Mouse (Mus musculus) MEL (cell line): ENCODE measurements around the gene Pfkm. TPM values are rescaled to one million over a fixed set of nuclear protein-coding genes. Genes with fewer than 3 reads are reported as not detected.

Experiments used
- DNase-seq: peaks from one replicate; pipeline ENCODE4 v3.0.0; 2011; ENCODE audit warnings: low read depth, low spot score
- H3K27ac ChIP-seq: 2 replicates; pipeline ENCODE4 v1.5.1; 2012; ENCODE audit warnings: low read depth, mild to moderate bottlenecking, control low read depth, low read length, moderate library complexity; ENCODE audit not compliant: control insufficient read depth
- H3K27me3 ChIP-seq, 2 experiments: fragments of 150-350 bp in 1 of 2; sonication (generic) in 1 of 2; 2 replicates each; pipeline ENCODE4 v1.6.1; 2012; ENCODE audit warnings: low read length in 2 of 2, mild to moderate bottlenecking in 2 of 2, improper control_type of control experiment in 1 of 2, moderate library complexity in 1 of 2; ENCODE audit not compliant: insufficient read depth in 2 of 2, control insufficient read depth in 1 of 2
- H3K36me3 ChIP-seq, 2 experiments: 2 replicates each; pipeline ENCODE4 v1.6.1; 2012 to 2014; ENCODE audit warnings: low read length in 2 of 2, improper control_type of control experiment in 1 of 2, inconsistent platforms in 1 of 2, mild to moderate bottlenecking in 1 of 2; ENCODE audit not compliant: insufficient read depth in 2 of 2, control insufficient read depth in 1 of 2
- H3K4me1 ChIP-seq, 2 experiments: fragments of 150-350 bp in 1 of 2; sonication (generic) in 1 of 2; 2 replicates each; pipeline ENCODE4 v1.6.1; 2012; ENCODE audit warnings: low read length in 2 of 2, improper control_type of control experiment in 1 of 2, mild to moderate bottlenecking in 1 of 2; ENCODE audit not compliant: insufficient read depth in 2 of 2, control insufficient read depth in 1 of 2
- H3K4me3 ChIP-seq, 2 experiments: fragments of 150-350 bp in 1 of 2; sonication (generic) in 1 of 2; 2 replicates each; pipeline ENCODE4 v1.5.1; 2012; ENCODE audit warnings: low read depth in 2 of 2, low read length in 2 of 2, mild to moderate bottlenecking in 2 of 2, moderate library complexity in 2 of 2, control low read depth in 1 of 2, improper control_type of control experiment in 1 of 2; ENCODE audit not compliant: control insufficient read depth in 1 of 2, insufficient read depth in 1 of 2
- H3K79me2 ChIP-seq: 2 replicates; pipeline ENCODE4 v1.6.1; 2012; ENCODE audit warnings: mild to moderate bottlenecking, low read length, moderate library complexity; ENCODE audit not compliant: control insufficient read depth, poor library complexity, insufficient read depth
- H3K9ac ChIP-seq: 2 replicates; pipeline ENCODE4 v1.6.1; 2012; ENCODE audit warnings: low read depth, mild to moderate bottlenecking, control low read depth, low read length, moderate library complexity; ENCODE audit not compliant: control insufficient read depth, poor library complexity, severe bottlenecking
- H3K9me3 ChIP-seq: fragments of 150-350 bp; sonication (generic); replicated peaks from 2 replicates; pipeline ENCODE4 v1.6.1; 2012; ENCODE audit warnings: mild to moderate bottlenecking, low read length, improper control_type of control experiment, moderate library complexity; ENCODE audit not compliant: insufficient read depth
- BHLHE40 ChIP-seq: IDR thresholded peaks from 2 replicates; pipeline ENCODE4 v1.6.1; 2012; ENCODE audit warnings: low read depth, mild to moderate bottlenecking, inconsistent platforms, low read length, improper control_type of control experiment, borderline replicate concordance
- CTCF ChIP-seq, 3 experiments: IDR thresholded peaks in 2 of 3; conservative IDR thresholded peaks in 1 of 3; 2 replicates each; pipeline ENCODE4 v1.5.1; 2011 to 2012; ENCODE audit warnings: low read length in 3 of 3, low read depth in 2 of 3, mild to moderate bottlenecking in 2 of 3, improper control_type of control experiment in 1 of 3, inconsistent platforms in 1 of 3, mixed read lengths in 1 of 3, moderate library complexity in 1 of 3; ENCODE audit not compliant: control insufficient read depth in 1 of 3, insufficient read depth in 1 of 3, poor library complexity in 1 of 3, severe bottlenecking in 1 of 3
- EP300 ChIP-seq, 2 experiments: IDR thresholded peaks; 2 replicates each; pipeline ENCODE4 v1.6.1; 2011; ENCODE audit warnings: improper control_type of control experiment in 2 of 2, low read length in 2 of 2, low read depth in 1 of 2, mild to moderate bottlenecking in 1 of 2
- GABPA ChIP-seq: IDR thresholded peaks from 2 replicates; pipeline ENCODE4 v1.6.1; 2012; ENCODE audit warnings: low read depth, mild to moderate bottlenecking, inconsistent platforms, low read length, improper control_type of control experiment, moderate library complexity
- HCFC1 ChIP-seq: IDR thresholded peaks from 2 replicates; pipeline ENCODE4 v1.6.1; 2012; ENCODE audit warnings: low read depth, mild to moderate bottlenecking, inconsistent platforms, low read length, improper control_type of control experiment, moderate library complexity
- JUND ChIP-seq: IDR thresholded peaks from 2 replicates; pipeline ENCODE4 v1.6.1; 2011; ENCODE audit warnings: low read depth, mild to moderate bottlenecking, improper control_type of control experiment, low read length
- MAFK ChIP-seq: IDR thresholded peaks from 2 replicates; pipeline ENCODE4 v1.6.1; 2011; ENCODE audit warnings: low read depth, mild to moderate bottlenecking, low read length, improper control_type of control experiment, borderline replicate concordance
- MYB ChIP-seq: IDR thresholded peaks from 2 replicates; pipeline ENCODE4 v1.6.1; 2011; ENCODE audit warnings: mild to moderate bottlenecking, low read depth, low read length, improper control_type of control experiment
- MYC ChIP-seq: IDR thresholded peaks from 2 replicates; pipeline ENCODE4 v1.6.1; 2011; ENCODE audit warnings: low read depth, mild to moderate bottlenecking, low read length, improper control_type of control experiment, moderate library complexity
- POLR2AphosphoS5 ChIP-seq: IDR thresholded peaks from 2 replicates; pipeline ENCODE4 v1.6.1; 2012; ENCODE audit warnings: low read depth, borderline replicate concordance, mild to moderate bottlenecking, inconsistent platforms, low read length, moderate library complexity, mixed read lengths
- RAD21 ChIP-seq: IDR thresholded peaks from 2 replicates; pipeline ENCODE4 v1.6.1; 2011; ENCODE audit warnings: mild to moderate bottlenecking, low read depth, low read length, improper control_type of control experiment
- RCOR1 ChIP-seq: IDR thresholded peaks from 2 replicates; pipeline ENCODE4 v1.6.1; 2012; ENCODE audit warnings: low read depth, mild to moderate bottlenecking, inconsistent platforms, low read length, improper control_type of control experiment
- SIN3A ChIP-seq: IDR thresholded peaks from 2 replicates; pipeline ENCODE4 v1.6.1; 2012; ENCODE audit warnings: low read length, improper control_type of control experiment, inconsistent platforms
- SMC3 ChIP-seq: IDR thresholded peaks from 2 replicates; pipeline ENCODE4 v1.6.1; 2011; ENCODE audit warnings: low read depth, low read length, improper control_type of control experiment
- TCF12 ChIP-seq: IDR thresholded peaks from 2 replicates; pipeline ENCODE4 v1.6.1; 2014; ENCODE audit warnings: low read depth, mild to moderate bottlenecking, inconsistent platforms, low read length, improper control_type of control experiment, moderate library complexity
- UBTF ChIP-seq: IDR thresholded peaks from 2 replicates; pipeline ENCODE4 v1.6.1; 2012; ENCODE audit warnings: low read depth, mild to moderate bottlenecking, inconsistent platforms, low read length, improper control_type of control experiment, moderate library complexity, borderline replicate concordance; ENCODE audit not compliant: insufficient read depth
- USF1 ChIP-seq: IDR thresholded peaks from 2 replicates; pipeline ENCODE4 v1.6.1; 2014; ENCODE audit warnings: low read depth, mild to moderate bottlenecking, inconsistent platforms, low read length, improper control_type of control experiment, moderate library complexity
- USF2 ChIP-seq, 2 experiments: IDR thresholded peaks; 2 replicates each; pipeline ENCODE4 v1.6.1; 2011 to 2012; ENCODE audit warnings: improper control_type of control experiment in 2 of 2, low read length in 2 of 2, borderline replicate concordance in 1 of 2, inconsistent platforms in 1 of 2, low read depth in 1 of 2, mild to moderate bottlenecking in 1 of 2; ENCODE audit not compliant: insufficient read depth in 1 of 2
- ZC3H11A ChIP-seq: IDR thresholded peaks from 2 replicates; pipeline ENCODE4 v1.6.1; 2012; ENCODE audit warnings: low read depth, mild to moderate bottlenecking, inconsistent platforms, low read length, improper control_type of control experiment
- ZMIZ1 ChIP-seq: IDR thresholded peaks from 2 replicates; pipeline ENCODE4 v1.6.1; 2012; ENCODE audit warnings: low read depth, mild to moderate bottlenecking, inconsistent platforms, low read length, improper control_type of control experiment, moderate library complexity
- ZNF384 ChIP-seq: IDR thresholded peaks from 2 replicates; pipeline ENCODE4 v1.6.1; 2012; ENCODE audit warnings: low read depth, mild to moderate bottlenecking, inconsistent platforms, low read length, improper control_type of control experiment
- polyA plus RNA-seq, 2 experiments: library from polyadenylated mRNA; stranded (reverse) in 1 of 2; unstranded in 1 of 2; fragments of >175 nt in 1 of 2; fragments of >200 nt in 1 of 2; gene quantifications; 2 replicates each; pipeline versions ENCODE4 v1.2.1 to v1.2.4; 2012; ENCODE audit warnings: low replicate concordance in 2 of 2, low read depth in 1 of 2; ENCODE audit not compliant: insufficient read length in 2 of 2, insufficient read depth in 1 of 2, missing spikeins in 1 of 2
- total RNA-seq: library from RNA; depleted of rRNA; stranded (reverse); fragments of 300-350 nt; gene quantifications from 2 replicates; pipeline ENCODE4 v1.2.3, GENCODE M21; 2012

Gene Pfkm
- total and polyA plus RNA-seq, 3 experiments = 125 to 150 TPM; not detected in 1

GRCm38 (mm10) chr15:98167645-98168621, 75.5 kb downstream of the Pfkm start:
- Histone ChIP-seq H3K79me2 (no peaks in the 10 kb centered on the region), H3K27ac (no peak overlapping the region), H3K9ac (no peak overlapping the region), H3K4me1 (no peaks in the 10 kb centered on the region), H3K9me3 (no peaks in the 10 kb centered on the region), H3K36me3 (no peaks in the 10 kb centered on the region), H3K4me3 (no peak overlapping the region), H3K27me3 (peaks cover 31 to 49% of the 10 kb centered on the region in 2 experiments)
- DNase-seq = no peak
- TF ChIP-seq BHLHE40 (no peak), USF2 (IDR thresholded peaks at IDR 0.05; ENCODE audit: borderline replicate concordance in 1 of 2, insufficient read depth in 1 of 2, low read depth in 1 of 2, low read length in 2 of 2) (no peak), JUND (no peak), MYC (no peak), TCF12 (no peak), SIN3A (no peak), RCOR1 (no peak), MYB (no peak), CTCF (IDR thresholded peaks at IDR 0.05 in 2 of 3, conservative IDR thresholded peaks at IDR 0.05 in 1 of 3; ENCODE audit: control insufficient read depth in 1 of 3, insufficient read depth in 1 of 3, low read depth in 2 of 3, low read length in 3 of 3, poor library complexity in 1 of 3, severe bottlenecking in 1 of 3) (no peak), MAFK (no peak), RAD21 (no peak), GABPA (no peak), SMC3 (no peak)

- no peak overlapping the region for H3K27ac ChIP-seq
- H3K36me3 ChIP-seq = no peaks in the 10 kb centered on the region
- H3K9ac ChIP-seq = no peak overlapping the region
- H3K4me3 ChIP-seq = no peak overlapping the region
- TF ChIP-seq SIN3A (no peak), HCFC1 (no peak), MAFK (no peak), ZMIZ1 (no peak), EP300 (IDR thresholded peaks at IDR 0.05; ENCODE audit: low read depth in 1 of 2, low read length in 2 of 2) (no peak), CTCF (IDR thresholded peaks at IDR 0.05 in 2 of 3, conservative IDR thresholded peaks at IDR 0.05 in 1 of 3; ENCODE audit: control insufficient read depth in 1 of 3, insufficient read depth in 1 of 3, low read depth in 2 of 3, low read length in 3 of 3, poor library complexity in 1 of 3, severe bottlenecking in 1 of 3) (no peak), USF1 (no peak), JUND (no peak), ZC3H11A (no peak), ZNF384 (no peak), UBTF (no peak), POLR2AphosphoS5 (no peak)
- no peak for DNase-seq
- H3K9me3 ChIP-seq = no peaks in the 10 kb centered on the region
- H3K79me2 ChIP-seq = no peaks in the 10 kb centered on the region
- no peaks in the 10 kb centered on the region for H3K4me1 ChIP-seq
- H3K27me3 ChIP-seq = peaks cover 30 to 45% of the 10 kb centered on the region in 2 experiments
These were observed 76.2 kb downstream of the Pfkm start for GRCm38 (mm10) chr15:98168622-98169004.
